In the genomic region with DNA sequence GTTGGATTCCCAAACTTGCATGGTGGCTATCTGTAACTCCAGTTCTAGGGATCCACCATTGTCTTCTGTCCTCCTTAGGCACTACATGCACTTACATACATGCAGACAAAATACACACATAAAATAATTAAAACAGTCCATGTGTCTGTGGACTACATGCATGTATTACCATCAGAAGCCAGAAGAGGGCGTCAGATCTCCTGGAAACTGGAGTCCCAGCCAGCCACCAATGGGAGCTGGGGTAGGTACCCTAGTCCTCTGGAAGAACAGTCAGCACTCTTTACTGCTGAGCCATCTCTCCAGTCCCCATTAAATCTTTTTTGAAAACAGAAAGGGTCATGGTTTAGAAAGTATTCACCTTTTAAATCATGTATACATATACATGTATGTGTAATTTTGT, we compare ENCODE assay signal across 10 mouse cellular contexts. TPM values are rescaled to one million over a fixed set of nuclear protein-coding genes. Genes with fewer than 3 reads are reported as not detected.
DNase-seq lines count a peak whose midpoint lies in the region; ATAC-seq and TF ChIP-seq lines count a peak whose summit lies in the region.
"Had no signal": no experiment of that assay in that cellular context is flagged by ENCODE, and none has a peak within 500 bp of the region (broad histone marks: within the 10 kb centered on the region; RNA-seq: fewer than 3 reads in every experiment).

No protein-coding gene starts in this region.

- TF ChIP-seq POLR2A in thymus, adult 2 months (IDR thresholded peaks at IDR 0.05; ENCODE audit: control insufficient read depth, extremely low read depth, insufficient read depth, low read length, poor library complexity): no peak

- WGBS in heart, embryonic 11.5 days (ENCODE audit: insufficient replicate concordance): 0% methylated on average over 1 of the region's 1 CpGs
- WGBS in thymus, adult 2 months: 19% methylated on average over 1 of the region's 1 CpGs

- no peak overlapping the region for H3K27ac ChIP-seq in heart, embryonic 11.5 days (ENCODE audit: low read depth, low read length)
- no peak overlapping the region for H3K27ac ChIP-seq in thymus, adult 2 months (ENCODE audit: control insufficient read depth, insufficient read depth, low read length)

- TF ChIP-seq CTCF in thymus, adult 2 months (IDR thresholded peaks at IDR 0.05; ENCODE audit: borderline replicate concordance, control insufficient read depth, extremely low read depth, insufficient read depth, low read length, poor library complexity): no peak

- no peaks in the 10 kb centered on the region for H3K4me1 ChIP-seq in heart, embryonic 11.5 days (ENCODE audit: control insufficient read depth, insufficient read depth, low read length)
- H3K4me1 ChIP-seq in thymus, adult 2 months (replicated peaks; ENCODE audit: control insufficient read depth, insufficient read depth, low read length): no peaks in the 10 kb centered on the region

- no peak for ATAC-seq in heart, embryonic 11.5 days (replicated peaks; ENCODE audit: insufficient number of reproducible peaks, low FRiP score, low TSS enrichment)

- H3K4me2 ChIP-seq in heart, embryonic 11.5 days: no peak overlapping the region

- DNase-seq in heart, adult 11 months: peak; percentile 70
- peak; percentile 13 for DNase-seq in thymus, adult 2 months
- no peak for DNase-seq in thymus, adult 18-20 months
- DNase-seq in liver: peak; percentile 33
- peak; percentile 24 for DNase-seq in thymus, postnatal 25 days
- no peak for DNase-seq in left cerebral cortex, adult 9 months (ENCODE audit: low spot score in 2 of 2)
- no peak for DNase-seq in heart, adult 8-10 months (ENCODE audit: low spot score)

- no peak overlapping the region for H3K9ac ChIP-seq in heart, embryonic 11.5 days (ENCODE audit: low read depth, low read length)

- no peaks in the 10 kb centered on the region for H3K9me3 ChIP-seq in heart, embryonic 11.5 days (replicated peaks; ENCODE audit: control insufficient read depth, low read length)

- no peaks in the 10 kb centered on the region for H3K36me3 ChIP-seq in heart, embryonic 11.5 days (ENCODE audit: control insufficient read depth, insufficient read depth, low read length)
- peaks cover 8% of the 10 kb centered on the region; the same call in 1 of the 2 replicates for H3K36me3 ChIP-seq in thymus, adult 2 months (ENCODE audit: control insufficient read depth, insufficient read depth, low read length)

- H3K27me3 ChIP-seq in heart, embryonic 11.5 days (ENCODE audit: control insufficient read depth, insufficient read depth, low read length): no peaks in the 10 kb centered on the region
- H3K27me3 ChIP-seq in thymus, adult 2 months (ENCODE audit: control insufficient read depth, insufficient read depth, low read length): no peaks in the 10 kb centered on the region

- H3K4me3 ChIP-seq in heart, embryonic 11.5 days (ENCODE audit: low read depth, low read length): no peak overlapping the region
- no peak overlapping the region for H3K4me3 ChIP-seq in thymus, adult 2 months (ENCODE audit: control insufficient read depth, insufficient read depth, low read length)

RNA-seq across cellular contexts. Expression of gene Nono, which starts 1.3 kb away (rescaled TPM):
- 271 and 358 TPM in 2 replicates for polyA plus RNA-seq in heart, embryonic 11.5 days (2014; fragmentation: Nextera tagmentation; extraction: Ambion mirVana)
- polyA plus RNA-seq in thymus, adult 2 months (2012; rRNA removed): 255 and 269 TPM in 2 replicates
- total RNA-seq in heart, adult 8-10 months (2022): 10 to 100 TPM; 52.5 to 70.1 (median 58.9) TPM

RNA-seq across cellular contexts. Expression of gene Zmym3, which starts 7.1 kb away (rescaled TPM):
- polyA plus RNA-seq in heart, embryonic 11.5 days (2014; fragmentation: Nextera tagmentation; extraction: Ambion mirVana): 22.1 and 22.4 TPM in 2 replicates
- polyA plus RNA-seq in thymus, adult 2 months (2012; rRNA removed): 51.2 and 54.5 TPM in 2 replicates
- 10 to 100 TPM; 10.2 to 21.5 (median 16.2) TPM for total RNA-seq in heart, adult 8-10 months (2022)

RNA-seq across cellular contexts. Expression of gene Itgb1bp2, which starts 21.1 kb away (rescaled TPM):
- polyA plus RNA-seq in heart, embryonic 11.5 days (2014; fragmentation: Nextera tagmentation; extraction: Ambion mirVana): 77.6 and 82.9 TPM in 2 replicates
- polyA plus RNA-seq in thymus, adult 2 months (2012; rRNA removed): 0.87 and 8.2 TPM in 2 replicates
- total RNA-seq in heart, adult 8-10 months (2022): 100 to 1,000 TPM; 154 to 226 (median 179) TPM

RNA-seq across cellular contexts. Expression of gene Gjb1, which starts 51.6 kb away (rescaled TPM):
- polyA plus RNA-seq in heart, embryonic 11.5 days (2014; fragmentation: Nextera tagmentation; extraction: Ambion mirVana): 0.18 and 0.94 TPM in 2 replicates
- polyA plus RNA-seq in thymus, adult 2 months (2012; rRNA removed): 0.20 and 2.5 TPM in 2 replicates
- not detected for total RNA-seq in heart, adult 8-10 months (2022)
- total RNA-seq: heart, postnatal 14 days had no signal
- polyA plus RNA-seq: neural tube, embryonic 11.5 days had no signal

Comparison
In these comparisons a context has a peak if more than half of its experiments do, and no peak if none do; other contexts are left out.
1. DNase-seq: peak in heart, adult 11 months (single experiment), thymus, adult 2 months (single experiment), liver (single experiment) and thymus, postnatal 25 days (single experiment); none in thymus, adult 18-20 months (0 of 2), left cerebral cortex, adult 9 months (0 of 2) and heart, adult 8-10 months (single experiment).